Mouse (Mus musculus): ENCODE measurements around the gene Tiam1. TPM values are rescaled to one million over a fixed set of nuclear protein-coding genes. Genes with fewer than 3 reads are reported as not detected.
A peak's percentile ranks its signal among the peaks of the same experiment; 100 is the strongest.

The Tiam1 gene
- polyA plus RNA-seq, 1 experiment from 2014 or later, result 18.4 TPM

DNA sequence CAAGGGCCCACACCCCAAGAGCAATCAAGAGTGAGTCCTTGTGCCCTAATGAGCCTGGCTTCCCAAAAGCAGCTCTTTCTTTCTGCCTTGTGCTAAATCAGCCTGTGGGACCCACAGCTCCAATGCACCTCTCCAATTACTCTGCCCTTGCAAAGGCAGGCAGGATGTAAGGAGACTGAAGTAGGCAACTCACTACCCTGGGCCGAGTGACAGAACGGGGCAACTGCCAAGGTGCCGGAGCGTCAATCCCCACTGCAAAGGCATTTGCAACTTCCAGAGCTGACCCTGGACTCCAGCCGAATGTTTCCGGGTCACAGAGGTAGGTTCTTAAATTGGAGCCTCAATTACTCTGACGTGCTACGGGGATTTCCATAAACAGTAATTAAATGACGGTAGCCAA, 257.9 kb downstream of the Tiam1 start:
- Histone ChIP-seq H3K27ac (no peak overlapping the region), H3K9me3 (no peaks in the 10 kb centered on the region; the same call in none of the 2 replicates), H3K4me3 (no peak overlapping the region), H3K4me1 (peaks cover 30% of the 10 kb centered on the region), H3K36me3 (replicated peaks) (peaks cover 28% of the 10 kb centered on the region), H3K27me3 (ENCODE audit: poor library complexity, severe bottlenecking) (no peaks in the 10 kb centered on the region)
- no peak for DNase-seq (ENCODE audit: extremely low spot score, low spot score)
- WGBS, result 82% methylated on average over 9 of the region's 9 CpGs

DNA sequence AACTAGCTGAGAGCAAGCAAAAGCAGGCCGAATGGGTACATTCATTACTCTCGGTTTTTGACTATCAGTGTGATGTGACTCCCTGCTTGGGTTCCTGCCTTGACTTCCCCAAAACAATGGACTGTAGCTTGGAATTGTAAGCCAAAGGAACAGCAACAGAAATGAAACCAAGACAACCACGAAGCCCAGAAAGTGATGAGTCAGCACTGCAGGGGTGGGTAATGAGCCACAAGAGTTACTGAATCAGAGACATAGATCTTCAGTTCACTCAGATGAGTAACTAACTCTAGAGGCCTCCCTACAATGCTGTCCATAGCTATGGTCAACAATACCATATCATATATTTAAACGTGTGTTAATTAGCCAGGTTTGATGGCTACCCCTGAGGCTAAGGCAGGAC, 259.7 kb downstream of the Tiam1 start:
- 95% methylated on average over 4 of the region's 4 CpGs for WGBS
- H3K4me3 ChIP-seq, result no peak overlapping the region
- no peaks in the 10 kb centered on the region for H3K27me3 ChIP-seq (ENCODE audit: poor library complexity, severe bottlenecking)
- H3K36me3 ChIP-seq (replicated peaks), result peaks cover 28% of the 10 kb centered on the region
- peaks cover 22% of the 10 kb centered on the region for H3K4me1 ChIP-seq
- H3K27ac ChIP-seq, result no peak overlapping the region
- DNase-seq (ENCODE audit: extremely low spot score, low spot score), result no peak
- no peaks in the 10 kb centered on the region; the same call in none of the 2 replicates for H3K9me3 ChIP-seq

DNA sequence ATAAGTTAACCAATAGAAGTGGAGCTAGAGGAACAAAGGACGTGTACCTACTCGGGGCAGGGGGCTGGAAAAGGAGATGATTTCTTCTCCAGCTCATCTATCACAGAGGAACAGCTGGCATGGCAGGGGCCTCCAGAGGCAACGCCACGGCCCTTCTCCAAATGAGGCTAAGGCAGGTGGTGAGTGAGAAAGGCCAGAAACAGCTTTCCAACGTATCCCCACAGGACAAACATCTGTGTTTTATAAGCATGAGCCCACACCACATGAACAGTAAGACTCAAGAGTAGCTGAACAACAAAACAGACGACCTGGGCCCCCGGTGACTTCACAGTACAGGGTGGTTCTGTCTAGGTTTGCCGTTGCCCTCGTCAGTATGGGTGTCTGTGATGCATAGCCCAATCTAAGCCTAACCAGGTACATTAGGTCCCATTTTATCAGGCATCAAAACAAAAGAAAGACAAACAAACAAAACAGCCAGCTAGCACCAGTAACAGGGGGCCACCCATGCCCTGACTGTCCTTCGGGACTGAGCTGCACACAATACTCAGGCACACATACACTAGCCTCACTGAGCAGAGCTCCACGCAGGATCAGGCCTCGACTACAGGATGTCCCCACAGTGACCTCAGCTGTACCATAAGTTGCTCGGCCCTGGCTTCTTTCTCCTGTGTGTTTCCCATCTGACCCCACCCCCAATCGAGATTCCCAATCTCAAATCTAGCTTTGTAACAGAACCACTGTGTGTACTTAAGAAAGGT, 260.9 kb downstream of the Tiam1 start:
- DNase-seq (ENCODE audit: extremely low spot score, low spot score), result no peak
- Histone ChIP-seq H3K27ac (no peak overlapping the region), H3K4me1 (peaks cover 22% of the 10 kb centered on the region), H3K36me3 (replicated peaks) (peaks cover 28% of the 10 kb centered on the region), H3K4me3 (no peak overlapping the region), H3K9me3 (no peaks in the 10 kb centered on the region; the same call in none of the 2 replicates), H3K27me3 (ENCODE audit: poor library complexity, severe bottlenecking) (no peaks in the 10 kb centered on the region)
- 81% methylated on average over 14 of the region's 14 CpGs for WGBS

DNA sequence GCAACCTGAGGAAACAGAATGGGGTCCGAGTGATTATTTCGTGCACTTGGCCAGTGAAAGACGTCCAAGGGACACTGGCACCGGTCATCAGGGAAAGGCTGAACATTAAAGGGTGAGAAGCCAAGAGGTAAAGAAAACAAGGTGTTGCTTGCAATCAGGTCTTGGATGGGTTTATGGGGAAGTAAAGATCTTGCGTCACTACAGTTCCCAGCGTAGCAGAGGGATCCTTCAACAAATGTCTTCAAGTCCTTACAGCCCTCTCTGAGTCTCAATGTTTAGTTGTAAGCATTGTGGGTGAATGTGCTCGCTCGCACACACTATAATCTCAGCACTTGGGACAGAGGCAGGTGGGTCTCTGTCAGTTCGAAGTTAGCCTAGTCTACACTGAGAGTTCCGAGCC, 266.4 kb downstream of the Tiam1 start:
- Histone ChIP-seq H3K4me3 (no peak overlapping the region), H3K4me1 (peaks cover 32% of the 10 kb centered on the region)

DNA sequence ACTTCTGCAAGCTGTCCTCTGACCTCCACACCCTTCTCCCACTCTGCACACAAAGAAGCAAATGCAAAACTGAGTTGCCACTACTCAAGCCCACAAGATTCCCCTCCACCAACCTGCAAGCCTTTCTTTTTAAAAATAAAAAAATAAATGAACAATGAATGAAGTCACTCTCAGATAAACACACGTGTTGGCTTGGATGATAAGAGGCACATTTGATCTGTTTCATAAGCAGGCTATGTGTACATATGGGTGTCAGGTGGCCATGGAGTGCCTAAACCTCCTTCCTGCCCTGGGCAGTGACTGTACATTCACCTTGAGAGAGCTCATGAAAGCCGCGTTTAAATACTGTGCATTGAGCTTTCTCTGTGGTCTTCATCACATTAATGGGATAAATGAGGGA, 267.5 kb downstream of the Tiam1 start:
- peaks cover 30% of the 10 kb centered on the region for H3K36me3 ChIP-seq (replicated peaks)
- H3K27me3 ChIP-seq (ENCODE audit: poor library complexity, severe bottlenecking), result no peaks in the 10 kb centered on the region
- no peak overlapping the region for H3K27ac ChIP-seq
- H3K9me3 ChIP-seq, result peaks cover 3% of the 10 kb centered on the region; the same call in 1 of the 2 replicates
- H3K4me3 ChIP-seq, result no peak overlapping the region
- WGBS, result 85% methylated on average over 3 of the region's 3 CpGs
- no peak for DNase-seq (ENCODE audit: extremely low spot score, low spot score)
- H3K4me1 ChIP-seq, result peaks cover 35% of the 10 kb centered on the region

More for the DNA sequence above, 266.4 kb downstream of the Tiam1 start:
- Histone ChIP-seq H3K27ac (no peak overlapping the region), H3K36me3 (replicated peaks) (peaks cover 27% of the 10 kb centered on the region), H3K9me3 (peaks cover 3% of the 10 kb centered on the region; the same call in 1 of the 2 replicates), H3K27me3 (ENCODE audit: poor library complexity, severe bottlenecking) (no peaks in the 10 kb centered on the region)
- DNase-seq (ENCODE audit: extremely low spot score, low spot score), result no peak
- 95% methylated on average over 10 of the region's 10 CpGs for WGBS

DNA sequence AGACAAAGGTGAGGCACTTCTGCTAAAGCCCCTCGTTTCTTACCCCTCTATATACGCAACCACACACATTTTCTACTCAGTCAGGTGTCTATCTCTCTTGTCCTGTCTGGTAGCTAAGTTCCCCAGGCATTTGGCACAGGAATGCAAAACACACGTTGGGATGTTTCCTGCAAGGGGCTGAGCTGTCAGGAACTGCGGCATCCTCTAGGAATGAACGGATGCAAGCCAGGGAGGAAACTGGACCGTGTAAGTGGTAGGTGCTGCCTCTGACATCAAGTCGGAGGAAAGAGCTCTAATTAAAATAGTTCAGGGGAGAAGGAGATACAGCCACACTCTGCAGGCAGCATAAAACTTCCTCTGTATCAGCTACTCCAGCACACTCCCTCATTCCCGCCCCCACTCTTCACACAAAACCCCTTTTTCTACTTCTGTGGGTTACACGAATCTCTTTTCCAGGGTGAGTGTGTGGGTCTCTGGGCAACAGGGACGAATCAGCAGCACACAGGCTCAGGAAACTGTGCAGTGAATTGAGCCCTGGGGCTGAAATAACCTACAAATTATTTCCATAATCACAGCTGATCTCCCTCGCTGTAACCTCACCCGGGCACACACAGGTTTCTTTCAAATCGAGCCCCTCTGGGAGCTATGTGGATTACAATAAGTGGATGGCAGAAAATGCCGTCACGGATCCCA, 269.4 kb downstream of the Tiam1 start:
- DNase-seq (ENCODE audit: extremely low spot score, low spot score), result no peak
- H3K4me1 ChIP-seq, result peaks cover 35% of the 10 kb centered on the region
- peaks cover 3% of the 10 kb centered on the region; the same call in 1 of the 2 replicates for H3K9me3 ChIP-seq
- WGBS, result 61% methylated on average over 15 of the region's 15 CpGs
- no peak overlapping the region for H3K4me3 ChIP-seq
- 0 out of 2 replicates have a peak overlapping the region, but pooled peaks have one; percentile 30 for H3K27ac ChIP-seq
- no peaks in the 10 kb centered on the region for H3K27me3 ChIP-seq (ENCODE audit: poor library complexity, severe bottlenecking)
- peaks cover 41% of the 10 kb centered on the region for H3K36me3 ChIP-seq (replicated peaks)

DNA sequence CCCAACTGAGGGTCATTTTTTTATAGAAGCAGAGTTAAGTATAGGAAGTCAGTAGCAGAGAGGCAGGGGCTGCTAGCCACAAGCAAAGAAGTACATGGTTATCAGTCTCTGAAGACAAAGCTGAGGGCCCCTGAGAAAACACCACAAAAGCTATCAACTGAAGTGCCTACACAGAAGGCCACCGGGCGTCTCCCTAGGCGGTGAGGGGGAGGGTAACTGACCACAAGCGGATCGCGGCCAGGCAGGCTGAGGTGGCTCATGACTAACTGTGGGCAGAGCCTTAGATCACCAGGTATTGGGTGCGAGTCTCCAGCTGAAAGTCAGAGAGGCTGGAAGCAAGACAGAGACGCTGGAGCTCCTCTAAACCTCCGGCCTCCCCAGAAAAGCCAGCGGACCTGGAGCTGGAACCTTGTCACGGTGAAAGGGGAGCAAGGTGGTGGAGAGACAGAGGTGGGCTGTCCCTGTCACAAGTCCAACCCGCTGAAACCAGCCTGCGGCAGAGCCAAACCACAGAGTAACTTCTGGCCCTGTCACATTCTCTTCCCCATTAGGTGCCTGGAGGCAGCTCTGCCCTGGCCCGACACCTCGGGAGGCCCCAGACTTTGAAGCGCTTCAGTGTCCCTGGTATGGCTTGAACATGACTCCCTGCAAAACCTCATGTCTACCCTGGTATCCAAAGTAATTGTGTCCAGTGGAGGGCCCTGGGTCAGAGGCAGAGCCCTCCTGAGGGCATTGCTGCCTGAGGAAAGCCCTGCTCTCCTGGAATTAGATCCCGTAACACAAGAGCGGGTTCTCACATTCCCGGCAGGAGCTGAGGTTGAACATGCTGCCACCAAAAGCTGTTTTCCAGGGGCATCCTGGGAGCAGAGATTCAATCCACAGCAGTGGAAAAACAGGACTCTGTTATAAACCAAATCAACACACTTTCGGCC, 271.3 kb downstream of the Tiam1 start:
- Histone ChIP-seq H3K36me3 (replicated peaks) (peaks cover 51% of the 10 kb centered on the region), H3K27me3 (ENCODE audit: poor library complexity, severe bottlenecking) (no peaks in the 10 kb centered on the region)
- 80% methylated on average over 20 of the region's 20 CpGs for WGBS

DNA sequence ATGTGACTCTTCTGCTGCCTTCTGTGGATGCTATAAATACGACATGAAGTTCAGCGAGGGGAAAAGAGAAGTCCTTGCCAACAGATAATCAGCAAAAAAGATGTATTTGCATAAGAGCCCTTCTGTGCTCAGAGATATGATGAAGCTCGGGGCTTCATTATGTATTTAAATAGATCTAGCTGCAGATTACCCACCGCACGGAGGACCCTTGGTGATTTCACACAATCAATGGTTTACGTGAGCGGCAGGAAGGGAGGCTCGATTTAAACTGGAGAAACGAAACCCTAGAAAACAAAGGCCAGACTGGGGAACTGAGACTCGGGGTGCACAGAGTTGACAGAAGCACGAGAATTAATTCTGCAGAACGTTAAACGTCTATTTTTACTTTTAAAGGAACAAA, 272.2 kb downstream of the Tiam1 start:
- WGBS, result 88% methylated on average over 13 of the region's 13 CpGs
- H3K9me3 ChIP-seq, result peaks cover 14% of the 10 kb centered on the region; the same call in 1 of the 2 replicates

More for the DNA sequence above, 271.3 kb downstream of the Tiam1 start:
- Histone ChIP-seq H3K9me3 (peaks cover 11% of the 10 kb centered on the region; the same call in 1 of the 2 replicates), H3K27ac (peak overlapping the region; percentile 12), H3K4me1 (peaks cover 35% of the 10 kb centered on the region), H3K4me3 (no peak overlapping the region)
- DNase-seq (ENCODE audit: extremely low spot score, low spot score), result no peak

DNA sequence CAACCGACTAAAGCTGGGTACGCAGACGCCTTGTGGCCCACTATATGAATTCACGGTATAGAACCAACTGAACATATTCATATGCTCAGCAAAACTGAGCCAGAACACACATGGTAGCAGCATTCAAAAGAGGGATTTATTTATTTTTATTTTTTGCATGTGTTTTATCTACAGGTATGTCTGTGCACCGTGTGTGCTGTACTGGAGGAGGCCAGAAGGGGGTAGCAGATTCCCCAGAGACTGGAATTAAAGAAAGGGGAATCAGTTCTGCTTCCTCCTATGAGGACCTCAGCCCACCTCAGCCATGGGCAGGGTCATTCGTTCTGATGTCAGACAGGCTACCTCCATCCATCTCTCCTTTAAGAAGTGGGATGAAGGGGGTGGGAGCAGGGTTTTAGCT, 273.5 kb downstream of the Tiam1 start:
- WGBS, result 94% methylated on average over 6 of the region's 6 CpGs
- Histone ChIP-seq H3K9me3 (peaks cover 13% of the 10 kb centered on the region; the same call in 1 of the 2 replicates), H3K4me3 (no peak overlapping the region), H3K27ac (no peak overlapping the region), H3K4me1 (peaks cover 32% of the 10 kb centered on the region), H3K27me3 (ENCODE audit: poor library complexity, severe bottlenecking) (no peaks in the 10 kb centered on the region), H3K36me3 (replicated peaks) (peaks cover 50% of the 10 kb centered on the region)
- no peak for DNase-seq (ENCODE audit: extremely low spot score, low spot score)

More for the DNA sequence above, 272.2 kb downstream of the Tiam1 start:
- Histone ChIP-seq H3K4me3 (no peak overlapping the region), H3K36me3 (replicated peaks) (peaks cover 51% of the 10 kb centered on the region), H3K4me1 (peaks cover 35% of the 10 kb centered on the region), H3K27ac (no peak overlapping the region), H3K27me3 (ENCODE audit: poor library complexity, severe bottlenecking) (no peaks in the 10 kb centered on the region)
- no peak for DNase-seq (ENCODE audit: extremely low spot score, low spot score)

DNA sequence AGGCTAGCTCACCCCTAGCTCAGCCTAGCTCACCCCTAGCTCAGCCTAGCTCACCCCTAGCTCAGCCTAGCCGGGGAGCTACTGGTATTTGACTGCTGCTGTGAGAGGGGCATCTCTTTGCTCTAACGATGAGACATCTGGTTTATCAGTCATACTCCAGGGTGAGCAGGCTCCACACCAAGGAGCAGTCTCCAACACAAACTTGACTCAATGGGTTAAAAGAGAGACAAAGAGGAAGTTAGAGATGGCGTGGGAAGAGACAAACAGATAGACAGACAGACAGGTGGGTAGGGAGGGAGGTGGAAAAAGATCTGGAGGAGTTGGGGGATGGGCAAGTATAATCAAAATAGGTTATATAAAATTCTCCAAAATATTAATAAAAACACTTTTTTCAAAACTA, 275.1 kb downstream of the Tiam1 start:
- Histone ChIP-seq H3K4me3 (no peak overlapping the region), H3K36me3 (replicated peaks) (peaks cover 55% of the 10 kb centered on the region), H3K27ac (no peak overlapping the region), H3K27me3 (ENCODE audit: poor library complexity, severe bottlenecking) (no peaks in the 10 kb centered on the region), H3K9me3 (peaks cover 13% of the 10 kb centered on the region; the same call in 1 of the 2 replicates), H3K4me1 (peaks cover 28% of the 10 kb centered on the region)
- WGBS, result 85% methylated on average over 3 of the region's 3 CpGs
- no peak for DNase-seq (ENCODE audit: extremely low spot score, low spot score)

DNA sequence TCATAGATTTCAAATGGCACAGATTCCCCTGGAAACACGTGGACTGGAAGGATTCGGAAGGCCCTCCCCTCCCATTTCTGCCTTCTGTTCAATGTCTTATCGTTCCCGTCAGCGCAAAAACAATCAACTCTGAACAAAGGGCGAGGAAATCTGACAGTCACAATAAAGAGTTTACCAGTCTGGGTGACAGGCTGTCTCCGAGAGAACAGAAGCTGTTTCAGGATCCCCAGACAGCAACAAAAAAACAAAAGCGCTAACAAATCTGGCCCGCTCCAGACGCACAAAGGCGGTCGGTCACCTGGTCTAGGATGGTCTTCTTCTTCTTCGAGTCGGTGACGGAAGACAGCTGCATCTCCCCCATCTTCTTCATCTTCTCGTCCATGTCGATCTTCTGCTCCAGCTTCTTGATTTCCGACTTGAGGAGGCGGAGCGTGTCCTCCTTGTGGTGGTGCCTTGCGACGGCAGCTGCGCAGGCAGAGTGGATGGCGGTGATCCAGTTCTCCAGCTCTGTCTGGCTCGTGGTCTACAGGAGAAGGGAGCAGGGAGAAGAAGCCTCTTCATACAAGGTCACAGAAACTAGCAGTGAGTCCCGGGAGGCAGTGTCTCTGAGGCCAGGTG, 276.2 kb downstream of the Tiam1 start:
- 92% methylated on average over 26 of the region's 26 CpGs for WGBS
- H3K27ac ChIP-seq, result no peak overlapping the region
- H3K4me3 ChIP-seq, result no peak overlapping the region
- H3K27me3 ChIP-seq (ENCODE audit: poor library complexity, severe bottlenecking), result no peaks in the 10 kb centered on the region
- H3K9me3 ChIP-seq, result peaks cover 13% of the 10 kb centered on the region; the same call in 1 of the 2 replicates
- H3K36me3 ChIP-seq (replicated peaks), result peaks cover 51% of the 10 kb centered on the region
- H3K4me1 ChIP-seq, result peaks cover 28% of the 10 kb centered on the region
- no peak for DNase-seq (ENCODE audit: extremely low spot score, low spot score)

DNA sequence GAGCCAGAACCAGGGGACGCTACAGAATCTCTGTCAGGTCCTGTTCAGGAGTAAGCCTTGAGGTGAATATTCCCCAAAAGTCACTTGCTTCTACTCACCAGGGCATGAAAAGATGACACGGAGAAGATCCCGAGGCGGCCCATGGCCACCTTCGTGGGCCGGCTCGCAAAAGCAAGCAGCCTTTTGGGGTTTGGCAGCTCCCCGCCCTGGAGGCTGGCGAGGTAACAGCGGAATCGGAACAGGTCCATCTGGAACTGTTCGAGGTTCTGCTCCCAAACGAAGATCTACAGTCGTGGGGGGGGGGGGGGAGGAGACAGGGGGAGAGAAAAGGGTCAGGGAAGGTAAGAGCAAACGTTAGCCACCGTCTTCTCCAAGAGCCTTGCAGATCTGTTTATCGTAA, 278.4 kb downstream of the Tiam1 start:
- H3K36me3 ChIP-seq (replicated peaks), result peaks cover 52% of the 10 kb centered on the region
- WGBS, result 90% methylated on average over 17 of the region's 17 CpGs
- H3K4me3 ChIP-seq, result no peak overlapping the region
- no peaks in the 10 kb centered on the region for H3K27me3 ChIP-seq (ENCODE audit: poor library complexity, severe bottlenecking)
- peaks cover 13% of the 10 kb centered on the region; the same call in 1 of the 2 replicates for H3K9me3 ChIP-seq
- H3K4me1 ChIP-seq, result peaks cover 32% of the 10 kb centered on the region
- no peak overlapping the region for H3K27ac ChIP-seq
- no peak for DNase-seq (ENCODE audit: extremely low spot score, low spot score)

Measured in forebrain, embryonic 10.5 days (tissue).